Mouse (Mus musculus): ENCODE data around the gene Cerkl.

DNA sequence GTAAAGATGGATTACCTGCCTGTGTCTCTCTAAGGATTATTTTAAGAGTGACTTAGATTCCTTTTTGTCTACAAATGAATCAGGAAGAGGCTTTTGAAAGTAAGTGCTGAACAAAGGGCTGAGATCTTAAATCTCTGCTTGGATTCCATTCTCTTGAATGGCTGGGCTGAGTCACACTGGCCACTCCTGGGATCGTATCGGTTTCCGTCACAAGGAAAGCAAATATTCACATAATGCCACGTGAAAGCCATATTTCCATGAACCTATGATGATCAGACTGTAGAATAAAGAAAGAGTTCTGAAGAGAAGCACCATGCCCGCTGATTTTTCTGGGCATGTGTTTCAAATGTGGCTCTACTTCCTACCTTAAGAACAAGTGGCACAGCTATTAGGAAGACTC, 57.8 kb downstream of the Cerkl start:
- TF ChIP-seq POLR2A (IDR thresholded peaks at IDR 0.05; ENCODE audit: low read depth, low read length) (no peak), CTCF (IDR thresholded peaks at IDR 0.05; ENCODE audit: extremely low read depth, insufficient read length, insufficient replicate concordance, low read depth, low read length) (no peak)
